Mouse (Mus musculus) cerebellum, adult 2 months (tissue): ENCODE measurements around the gene Plpp1.

Experiments
- CTCF ChIP-seq: fragments of 200-500 bp; IDR thresholded peaks from 2 replicates; pipeline ENCODE4 v1.5.1; 2011; ENCODE audit warnings: low read depth, mild to moderate bottlenecking, control low read depth, low read length, moderate library complexity, borderline replicate concordance; ENCODE audit not compliant: insufficient read depth
- POLR2A ChIP-seq: fragments of 200-500 bp; IDR thresholded peaks from 2 replicates; pipeline ENCODE4 v1.6.1; 2011; ENCODE audit warnings: low read length, control low read depth, borderline replicate concordance; ENCODE audit not compliant: insufficient read depth

DNA sequence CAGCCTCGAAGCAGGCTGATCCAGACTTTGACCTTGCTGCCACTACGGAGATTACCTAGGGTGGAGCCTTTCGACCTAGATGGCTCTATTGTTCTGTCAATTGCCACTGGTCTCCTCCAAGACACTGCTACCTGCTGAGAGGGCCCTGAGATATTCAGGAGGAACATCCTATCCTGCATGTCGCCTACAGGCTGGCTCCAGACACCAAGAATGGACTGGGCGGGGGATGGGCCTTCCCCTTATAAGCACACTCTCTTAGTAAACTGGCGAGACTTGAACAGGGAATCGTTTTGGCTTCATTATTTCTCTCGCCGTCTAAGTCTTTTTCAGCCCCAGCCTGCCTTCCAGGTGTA, 1.7 kb upstream of the Plpp1 start:
- TF ChIP-seq CTCF (no peak), POLR2A (no peak)
